Mouse (Mus musculus): ENCODE measurements around the gene Kcnma1.

Gene Kcnma1

GRCm38 (mm10) chr14:23959061-23959460, 55.2 kb downstream of the Kcnma1 start:
- no peak for DNase-seq

DNA sequence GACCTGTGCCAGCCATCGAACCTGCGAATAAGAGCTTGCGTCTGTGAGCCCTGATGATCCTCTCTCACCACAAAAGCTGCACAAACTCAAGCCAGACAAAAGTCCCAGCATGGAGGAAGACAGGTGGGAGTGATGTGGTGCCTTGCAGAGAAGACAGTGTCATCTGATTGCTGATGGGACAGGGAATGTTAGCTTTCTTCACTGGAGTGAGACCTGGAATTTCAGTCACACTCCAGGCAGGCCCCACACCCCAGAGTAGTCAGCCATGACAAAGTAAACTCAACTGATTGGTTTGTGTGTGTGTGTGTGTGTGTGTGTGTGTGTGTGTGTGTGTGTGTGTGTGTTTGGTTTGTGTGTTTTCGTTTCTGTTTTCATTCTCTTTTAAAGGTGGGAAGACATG, 57.0 kb downstream of the Kcnma1 start:
- no peak for DNase-seq

- DNase-seq: no peak
Observed at GRCm38 (mm10) chr14:23943876-23944275, 70.4 kb downstream of the Kcnma1 start.

GRCm38 (mm10) chr14:23943152-23943551, 71.1 kb downstream of the Kcnma1 start:
- no peak for DNase-seq

DNA sequence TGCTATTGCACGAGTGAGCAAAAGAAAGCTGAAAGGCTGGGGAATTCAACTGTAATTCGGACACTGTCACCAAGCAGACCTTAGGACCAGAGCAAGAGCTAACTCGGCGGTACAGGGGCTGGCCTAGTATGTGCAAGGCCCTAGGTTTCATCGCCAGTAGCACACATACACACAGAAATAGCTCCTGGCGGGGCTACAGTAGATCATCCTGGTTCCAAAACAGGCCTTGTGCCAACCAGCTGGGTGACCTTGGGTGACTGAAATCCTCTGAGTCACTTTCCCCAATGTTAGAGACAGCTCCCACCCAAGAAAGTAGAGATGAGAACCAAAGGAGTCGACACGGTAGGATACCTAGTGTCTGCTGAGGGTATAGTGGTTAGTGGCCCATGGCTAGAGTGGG, 72.2 kb downstream of the Kcnma1 start:
- DNase-seq: no peak

DNA sequence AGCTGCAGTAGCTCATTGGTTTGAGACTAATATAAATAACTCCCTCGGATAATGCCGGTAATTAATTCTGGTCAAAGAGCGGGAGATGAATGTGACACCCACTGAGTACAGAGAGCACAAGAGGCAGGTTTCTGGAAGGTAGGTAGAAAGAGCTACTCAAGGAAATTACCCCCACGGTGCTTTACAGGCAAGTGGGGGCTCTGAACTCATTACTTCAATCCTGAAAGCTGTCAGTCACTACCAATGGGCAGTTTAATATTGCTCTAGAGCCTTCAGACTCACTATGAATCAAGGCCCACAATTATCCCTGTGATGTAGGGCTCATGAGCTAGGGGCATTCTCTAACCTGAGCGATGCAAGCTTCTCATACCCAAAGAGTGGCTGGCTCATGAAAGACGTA, 79.3 kb downstream of the Kcnma1 start:
- DNase-seq: no peak

GRCm38 (mm10) chr14:23931671-23932071, 82.6 kb downstream of the Kcnma1 start:
- DNase-seq: no peak

DNA sequence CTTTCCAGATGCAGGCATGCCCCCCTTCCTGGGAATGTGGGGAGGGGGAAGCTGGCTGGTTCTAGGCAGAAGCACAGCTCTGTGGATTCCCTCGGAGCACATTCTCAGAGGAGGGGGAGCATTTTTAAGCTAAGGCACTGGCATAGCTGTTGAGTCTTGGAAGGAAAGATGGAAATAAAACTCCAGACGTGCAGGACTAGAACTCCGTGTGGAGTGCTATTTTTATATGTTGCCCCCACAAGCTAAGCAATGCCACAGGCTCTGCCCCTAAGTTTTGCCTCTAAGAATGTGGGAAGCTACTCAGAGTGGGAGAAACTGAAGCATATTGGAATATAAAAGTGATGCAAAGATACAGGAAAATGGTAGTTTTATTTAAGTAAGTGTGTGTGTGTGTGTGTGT, 85.1 kb downstream of the Kcnma1 start:
- DNase-seq: no peak

DNA sequence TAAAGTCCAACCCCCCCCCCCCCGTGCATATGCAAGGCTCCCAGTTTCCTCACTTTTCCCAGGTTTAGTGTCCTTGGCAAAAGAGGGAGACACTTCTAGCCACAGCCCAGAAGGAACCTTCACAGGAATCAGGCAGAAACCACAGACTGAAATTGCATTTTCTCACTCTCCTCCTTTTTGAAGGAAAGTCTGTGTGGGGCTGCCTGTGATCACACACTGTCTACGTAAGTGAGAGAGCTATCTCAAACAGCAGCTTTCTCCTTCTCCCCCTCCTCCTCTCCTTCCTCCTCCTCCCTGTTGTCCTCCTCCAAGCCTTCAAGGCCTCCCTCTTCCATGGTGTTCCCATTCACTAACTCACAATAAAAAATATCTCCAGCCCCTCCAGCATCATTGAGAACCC, 90.9 kb downstream of the Kcnma1 start:
- DNase-seq: no peak

GRCm38 (mm10) chr14:23922755-23923154, 91.5 kb downstream of the Kcnma1 start:
- peak; percentile 28 for DNase-seq

GRCm38 (mm10) chr14:23911108-23911629, 103.1 kb downstream of the Kcnma1 start:
- no peak for DNase-seq

GRCm38 (mm10) chr14:23908564-23908963, 105.7 kb downstream of the Kcnma1 start:
- DNase-seq: no peak

DNA sequence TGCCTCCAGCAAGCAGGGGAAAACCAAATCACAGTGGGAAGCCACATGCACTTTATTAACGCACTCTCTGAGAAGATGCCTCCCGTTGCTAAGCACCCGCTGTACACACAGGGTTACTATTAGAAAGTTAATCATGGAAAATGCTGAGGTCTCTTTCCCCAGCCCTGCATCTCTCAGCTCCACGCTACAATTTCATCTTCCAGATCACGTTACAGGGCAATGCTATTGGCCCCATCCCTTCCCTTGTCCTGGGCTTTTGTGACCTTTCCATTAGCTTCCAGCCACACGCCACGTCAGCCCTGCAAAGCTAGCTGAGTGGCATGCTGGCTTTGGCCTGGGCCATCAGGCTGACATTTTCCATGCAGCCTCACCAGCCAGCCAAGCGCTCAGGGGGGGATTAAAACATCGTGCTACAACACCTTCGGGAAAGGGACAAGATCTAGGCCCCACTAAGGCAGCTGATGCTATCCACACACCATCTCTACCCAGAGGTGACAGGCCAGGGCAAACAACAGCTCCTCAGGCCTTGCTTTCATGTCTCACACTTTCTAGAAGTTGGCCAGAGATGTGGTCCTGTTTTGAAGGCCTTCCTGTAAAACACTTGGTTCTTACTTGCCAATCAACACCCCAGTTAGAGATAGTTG, 111.5 kb downstream of the Kcnma1 start:
- DNase-seq: no peak

GRCm38 (mm10) chr14:23899462-23899861, 114.8 kb downstream of the Kcnma1 start:
- DNase-seq: no peak

DNA sequence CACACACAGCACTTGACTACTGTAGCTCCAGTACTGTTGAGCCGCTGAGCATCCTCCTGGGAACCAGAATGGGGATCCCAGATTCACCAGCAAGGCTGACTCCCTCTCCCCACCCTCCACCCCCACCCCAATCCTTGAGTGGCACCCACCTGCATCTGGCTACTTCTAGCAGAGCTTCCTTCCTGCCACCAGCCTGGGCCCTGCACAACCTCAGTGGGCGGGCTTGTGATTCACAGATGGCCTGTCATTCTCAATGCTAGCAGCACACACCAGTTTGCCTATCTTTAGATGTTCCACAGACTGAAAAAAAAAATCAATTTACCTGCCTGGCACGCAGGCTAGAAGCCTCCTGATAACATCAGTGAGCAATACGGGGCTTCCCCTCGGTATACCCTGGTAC, 116.5 kb downstream of the Kcnma1 start:
- DNase-seq: no peak

DNA sequence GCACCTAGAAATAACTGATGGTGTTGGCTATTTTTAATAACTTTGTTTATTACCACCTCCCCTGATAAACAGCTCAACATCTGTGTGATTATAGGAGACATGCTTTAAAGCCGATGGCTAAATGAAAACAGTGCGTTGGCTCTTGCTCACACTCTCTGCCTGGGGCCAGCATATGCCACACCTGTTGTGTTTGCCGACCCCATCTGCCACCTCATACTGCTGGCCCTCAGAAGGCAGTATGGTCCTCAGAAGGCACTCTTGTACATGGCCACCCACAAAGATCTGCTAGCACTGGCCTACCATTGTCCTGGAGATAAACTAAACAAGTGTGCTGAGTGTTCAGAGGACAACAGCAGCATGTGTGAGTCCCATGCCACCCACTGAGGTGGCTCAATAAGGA, 118.3 kb downstream of the Kcnma1 start:
- DNase-seq: peak; percentile 41 to 50

- DNase-seq: no peak
Observed at GRCm38 (mm10) chr14:23886112-23886511, 128.2 kb downstream of the Kcnma1 start.

DNA sequence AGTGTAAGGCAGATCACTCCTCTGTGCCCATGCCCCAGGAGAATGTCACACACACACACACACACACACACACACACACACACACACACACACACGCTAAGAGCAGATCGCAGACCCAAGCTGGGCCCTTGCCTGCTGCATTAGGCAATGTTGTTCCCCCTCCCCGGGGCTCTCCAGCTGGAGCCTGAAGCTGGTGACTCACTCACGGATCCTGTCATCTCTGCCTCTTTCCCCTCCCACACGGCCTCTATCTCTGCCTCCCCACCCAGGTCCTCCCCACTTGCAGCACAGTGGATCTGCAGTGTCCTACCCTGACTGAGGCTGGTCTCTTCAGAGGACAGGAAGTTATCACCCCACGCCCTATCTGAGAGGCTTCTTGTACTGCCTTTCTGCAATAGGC, 128.8 kb downstream of the Kcnma1 start:
- DNase-seq: peak in 1 of 2 experiments; percentile 24

DNA sequence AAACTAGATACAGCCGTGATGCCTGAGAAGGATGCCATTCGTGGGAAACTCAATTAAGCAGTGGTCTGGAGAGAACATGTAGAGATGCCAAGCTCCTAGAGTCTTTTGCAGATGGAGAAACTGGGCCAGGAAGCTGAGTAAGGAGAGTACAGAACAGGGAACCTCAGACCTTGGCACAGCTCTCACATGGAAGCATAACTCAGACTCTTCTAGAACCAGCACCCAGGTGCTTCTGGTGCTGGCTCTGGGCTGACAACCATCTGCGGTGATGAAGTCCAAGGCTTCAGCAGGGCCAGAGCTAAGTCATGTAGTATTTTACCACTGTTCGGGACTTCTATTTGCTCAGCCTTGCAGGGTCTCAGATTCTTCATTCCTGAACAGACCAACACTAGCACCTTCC, 129.2 kb downstream of the Kcnma1 start:
- peak in 1 of 2 experiments; percentile 31 for DNase-seq

DNA sequence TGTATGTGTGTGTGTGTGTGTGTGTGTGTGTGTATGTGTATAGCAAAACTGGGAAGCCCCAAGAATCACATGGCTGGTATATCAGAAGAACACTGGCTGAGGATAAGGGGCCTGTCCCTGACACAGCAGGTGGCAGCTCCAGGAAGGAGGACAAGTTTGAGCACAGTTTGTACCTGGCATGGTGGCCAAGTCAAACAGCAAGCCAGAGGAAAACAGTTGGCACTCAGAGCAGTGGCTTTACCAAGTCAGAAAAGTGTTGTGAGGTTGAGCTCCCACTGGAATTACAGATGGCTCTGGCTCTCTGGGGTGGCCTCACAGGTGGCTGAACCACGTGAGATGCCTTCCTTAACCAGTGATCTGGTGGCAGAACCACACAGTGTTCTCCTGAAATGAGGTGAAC, 132.3 kb downstream of the Kcnma1 start:
- DNase-seq: no peak

DNA sequence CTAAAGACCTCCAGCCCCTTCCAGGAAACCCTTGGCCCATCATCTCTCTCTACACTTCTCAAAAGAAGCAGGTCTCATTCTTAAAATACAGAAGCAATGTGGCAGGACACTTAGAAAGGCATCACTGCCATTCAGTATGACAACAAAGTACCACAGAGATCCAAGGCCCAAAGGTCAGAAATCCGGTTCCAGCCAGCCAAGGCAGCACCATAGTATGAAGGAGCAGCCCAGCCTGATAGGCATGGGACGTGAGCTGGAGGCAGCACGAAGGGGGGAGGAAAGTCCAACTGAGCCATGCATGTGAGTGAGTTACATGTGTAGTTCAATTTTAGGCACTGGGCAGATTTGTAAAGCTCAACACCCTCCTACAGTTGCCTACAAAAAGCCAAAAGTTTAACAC, 135.0 kb downstream of the Kcnma1 start:
- no peak for DNase-seq

- no peak for DNase-seq
Observed at GRCm38 (mm10) chr14:23877561-23877960, 136.7 kb downstream of the Kcnma1 start.

- no peak for DNase-seq
Observed at GRCm38 (mm10) chr14:23874545-23874944, 139.7 kb downstream of the Kcnma1 start.

- DNase-seq: no peak
Observed at GRCm38 (mm10) chr14:23857034-23857433, 157.3 kb downstream of the Kcnma1 start.

DNA sequence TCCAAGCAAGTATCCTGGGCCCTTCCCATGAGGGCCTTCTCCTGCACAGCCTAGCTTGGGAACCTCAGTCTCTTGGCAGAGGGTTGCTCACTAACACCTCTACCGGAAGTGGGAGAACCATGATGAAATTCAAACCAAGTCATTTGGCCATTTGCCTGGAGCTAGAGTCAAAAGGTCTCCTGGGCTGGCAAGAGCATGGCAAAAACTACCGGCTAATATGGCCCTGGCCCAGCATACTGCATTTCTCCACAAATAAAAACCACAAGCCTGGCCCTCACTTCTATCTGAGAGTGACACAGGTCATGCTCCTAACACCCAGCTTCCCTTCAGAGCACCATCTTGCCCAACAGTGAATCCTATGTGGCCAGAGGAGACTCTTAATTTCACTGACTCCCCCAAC, 159.3 kb downstream of the Kcnma1 start:
- no peak for DNase-seq

Measured in cerebellum, postnatal 14 days (tissue).